Mouse (Mus musculus) limb, embryonic 13.5 days (tissue): ENCODE results near the gene Ddt. TPM values are rescaled to one million over a fixed set of nuclear protein-coding genes. Genes with fewer than 3 reads are reported as not detected.

Experiments
- ATAC-seq: fragments of 200-750 bp; cut with Nextera tagmentation; 2 replicates; pipeline ENCODE4 v1.8.0; 2017; ENCODE audit warnings: low read depth, moderate number of reproducible peaks, moderate TSS enrichment; ENCODE audit not compliant: low FRiP score
- H3K27ac ChIP-seq: fragments of 300-500 bp; sonication (generic); 2 replicates; pipeline ENCODE4 v1.5.1; 2015; ENCODE audit warnings: inconsistent platforms, mild to moderate bottlenecking, moderate library complexity
- H3K27me3 ChIP-seq: fragments of 300-500 bp; sonication (generic); 2 replicates; pipeline ENCODE4 v1.6.1; 2015; ENCODE audit warnings: mild to moderate bottlenecking, inconsistent platforms
- H3K36me3 ChIP-seq: fragments of 300-500 bp; sonication (generic); 2 replicates; pipeline ENCODE4 v1.6.1; 2015; ENCODE audit warnings: inconsistent platforms, mild to moderate bottlenecking, moderate library complexity
- H3K4me1 ChIP-seq: fragments of 300-500 bp; sonication (generic); 2 replicates; pipeline ENCODE4 v1.6.1; 2015; ENCODE audit warnings: inconsistent platforms
- H3K4me2 ChIP-seq: fragments of 300-500 bp; sonication (generic); replicated peaks from 2 replicates; pipeline ENCODE4 v1.6.1; 2015; ENCODE audit warnings: inconsistent platforms, mild to moderate bottlenecking, moderate library complexity
- H3K4me3 ChIP-seq: fragments of 300-500 bp; sonication (generic); 2 replicates; pipeline ENCODE4 v1.5.1; 2015; ENCODE audit warnings: moderate library complexity, mild to moderate bottlenecking, inconsistent platforms
- H3K9ac ChIP-seq: fragments of 300-500 bp; sonication (generic); 2 replicates; pipeline ENCODE4 v1.6.1; 2015; ENCODE audit warnings: mild to moderate bottlenecking, inconsistent platforms
- H3K9me3 ChIP-seq: fragments of 300-500 bp; sonication (generic); 2 replicates; pipeline ENCODE4 v1.6.1; 2016; ENCODE audit warnings: inconsistent platforms
- WGBS: fragments of 180-500 bp; shearing (Covaris S2); methylation state at CpG from one replicate; pipeline ENCODE4 v1.1.7; 2015; 5-methylcytosine and 5-hydroxymethylcytosine counted together
- polyA plus RNA-seq: library from polyadenylated mRNA; unstranded; fragments of >200 nt; fragmentation: Nextera tagmentation; extraction: Ambion mirVana; gene quantifications from 2 replicates; pipeline ENCODE4 v1.2.1, GENCODE M21; 2015

Gene Ddt
- polyA plus RNA-seq, 1 experiment from 2014 or later: 92.4 TPM

DNA sequence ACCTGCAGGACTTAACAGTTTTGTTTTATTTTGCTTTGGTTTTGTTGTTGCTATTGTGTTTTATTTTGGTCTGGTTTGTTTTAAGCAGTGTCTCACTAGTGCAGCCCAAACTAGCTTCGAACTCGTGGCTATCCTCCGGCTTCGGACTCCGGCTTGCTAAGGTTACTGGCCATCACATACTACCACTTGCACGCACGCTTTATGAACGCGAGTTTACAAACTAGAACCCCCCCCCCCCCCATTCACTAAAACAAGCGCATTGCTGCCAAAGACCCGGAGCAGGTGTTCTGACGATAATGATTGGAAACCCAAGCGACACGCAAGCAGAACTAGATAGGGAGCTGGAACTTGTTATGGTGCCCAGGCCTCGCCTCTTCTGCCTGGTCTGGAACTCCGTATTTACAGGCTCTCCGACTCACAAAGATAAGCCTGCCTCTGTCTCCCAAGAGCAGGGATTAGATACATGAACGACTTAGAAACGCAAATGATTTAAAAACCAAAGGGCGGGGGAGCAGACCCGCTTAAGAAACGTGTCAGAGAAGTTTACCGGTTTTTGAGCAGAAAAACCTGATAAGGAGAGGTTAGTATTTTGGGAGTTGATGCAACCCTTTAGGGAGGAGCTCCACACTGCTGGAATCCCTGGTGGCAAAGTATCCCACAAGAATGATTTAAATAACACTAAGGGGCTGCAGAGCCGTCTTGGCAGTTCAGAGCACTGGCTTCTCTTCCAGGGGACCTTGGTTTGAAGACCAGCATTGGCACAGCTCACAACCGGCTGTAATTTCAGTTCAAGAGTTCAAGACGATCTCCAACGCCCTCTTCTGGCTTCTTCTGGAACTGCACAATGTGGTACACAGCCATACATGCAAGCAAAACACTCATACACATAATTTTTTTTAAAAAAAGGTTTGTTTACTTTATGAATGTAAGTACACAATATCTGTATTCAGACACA lies 8.4 kb downstream of the Ddt start:
- Histone ChIP-seq H3K36me3 (peaks cover 12% of the 10 kb centered on the region; the same call in 1 of the 2 replicates), H3K9ac (peak overlapping the region; percentile 80), H3K4me1 (peaks cover 15% of the 10 kb centered on the region), H3K27me3 (no peaks in the 10 kb centered on the region), H3K27ac (no peak overlapping the region), H3K9me3 (no peaks in the 10 kb centered on the region), H3K4me2 (peak overlapping the region; percentile 84), H3K4me3 (peak overlapping the region; percentile 78)
- no peak for ATAC-seq
- 1% methylated on average over 27 of the region's 27 CpGs for WGBS

DNA sequence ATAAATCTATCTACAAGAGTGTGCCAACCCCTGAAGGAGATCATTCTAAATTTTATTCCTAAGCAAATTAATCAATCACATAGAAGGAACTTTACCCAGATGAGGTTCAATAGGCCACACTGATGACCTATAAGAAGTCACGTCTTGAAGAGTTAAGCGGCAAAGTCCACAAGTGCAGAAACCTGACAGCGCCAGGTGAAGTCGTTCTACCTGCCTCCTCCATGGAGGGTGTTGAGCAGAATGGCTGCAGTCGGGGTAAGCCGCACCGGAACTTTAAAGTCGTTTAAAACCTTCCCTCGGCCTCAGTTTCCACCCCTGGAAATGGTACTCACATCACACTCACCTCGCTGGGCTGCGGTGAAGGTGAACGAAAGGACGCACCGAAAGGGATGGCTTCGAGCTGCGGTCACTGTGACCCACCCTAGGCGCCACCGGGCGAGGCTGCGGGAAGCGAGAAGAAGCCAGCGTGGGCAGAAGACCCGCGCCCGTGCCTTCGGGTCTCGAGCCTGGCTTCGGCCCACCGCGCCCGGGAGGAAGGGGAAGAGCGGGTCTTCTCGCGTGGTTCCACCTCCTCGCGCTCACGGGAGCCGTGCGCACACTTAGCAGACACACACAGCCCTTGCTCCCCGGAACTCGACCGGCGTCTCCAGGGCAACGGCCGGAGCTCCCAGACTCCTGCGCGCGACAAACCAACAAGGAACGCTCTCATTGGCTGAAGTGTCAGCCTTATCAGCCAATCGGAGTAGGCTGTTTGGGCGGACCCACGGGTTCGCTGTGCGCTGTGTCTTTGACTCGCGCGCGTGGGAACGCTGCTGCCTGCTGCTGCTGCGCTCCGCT lies 9.3 kb downstream of the Ddt start, which contains the start of gene Cabin1:
TSS of gene Cabin1 (minus strand) at position 660 of the 837 bp plus-strand sequence.
- no peaks in the 10 kb centered on the region for H3K27me3 ChIP-seq
- H3K36me3 ChIP-seq: peaks cover 15% of the 10 kb centered on the region; the same call in 1 of the 2 replicates
- H3K9ac ChIP-seq: peak within 1 kb of the TSS; percentile 80
- peak within 1 kb of the TSS; percentile 61; the same call in 1 of the 2 replicates for H3K27ac ChIP-seq
- peaks cover 15% of the 10 kb centered on the region for H3K4me1 ChIP-seq
- peak within 1 kb of the TSS; percentile 78 for H3K4me3 ChIP-seq
- peak within 1 kb of the TSS; percentile 84 for H3K4me2 ChIP-seq
- WGBS: under 1% methylated on average over 61 of the region's 61 CpGs
- no peaks in the 10 kb centered on the region for H3K9me3 ChIP-seq
- ATAC-seq: peak; percentile 98

GRCm38 (mm10) chr10:75762413-75762812 lies 10.8 kb downstream of the Ddt start:
- H3K36me3 ChIP-seq: peaks cover 26% of the 10 kb centered on the region
- H3K4me2 ChIP-seq: peak overlapping the region; percentile 45; the same call in 1 of the 2 replicates
- H3K4me1 ChIP-seq: peaks cover 15% of the 10 kb centered on the region
- no peaks in the 10 kb centered on the region for H3K27me3 ChIP-seq
- no peak overlapping the region for H3K27ac ChIP-seq
- H3K9ac ChIP-seq: no peak overlapping the region
- 87% methylated on average over 3 of the region's 3 CpGs for WGBS
- no peaks in the 10 kb centered on the region for H3K9me3 ChIP-seq
- no peak for ATAC-seq
- H3K4me3 ChIP-seq: no peak overlapping the region

DNA sequence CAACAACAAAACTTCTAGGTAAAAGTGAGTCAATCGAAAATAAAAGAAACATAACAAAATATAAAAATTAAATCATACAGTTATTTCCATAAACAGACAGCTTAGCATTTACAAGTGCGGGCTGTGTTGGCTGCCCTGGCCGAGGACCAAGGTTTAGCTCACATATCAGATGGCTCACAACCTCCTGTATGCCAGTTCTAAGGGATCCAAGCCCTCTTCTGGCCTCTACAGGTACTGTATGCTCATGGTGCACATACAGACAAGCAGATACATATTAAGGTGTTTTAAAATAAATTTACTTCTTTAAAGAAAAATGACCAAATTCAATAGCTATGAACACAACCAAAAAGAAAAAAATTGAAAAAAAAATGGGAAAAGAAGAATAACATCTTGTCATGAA lies 12.9 kb downstream of the Ddt start:
- Histone ChIP-seq H3K4me1 (peaks cover 15% of the 10 kb centered on the region), H3K9me3 (no peaks in the 10 kb centered on the region), H3K4me2 (no peak overlapping the region), H3K9ac (no peak overlapping the region), H3K36me3 (peaks cover 26% of the 10 kb centered on the region), H3K27me3 (no peaks in the 10 kb centered on the region), H3K27ac (no peak overlapping the region), H3K4me3 (no peak overlapping the region)
- WGBS: 98% methylated on average over 3 of the region's 3 CpGs
- no peak for ATAC-seq

- H3K9ac ChIP-seq: no peak overlapping the region
- H3K9me3 ChIP-seq: no peaks in the 10 kb centered on the region
- H3K27me3 ChIP-seq: no peaks in the 10 kb centered on the region
- H3K4me3 ChIP-seq: no peak overlapping the region
- no peaks in the 10 kb centered on the region for H3K4me1 ChIP-seq
- H3K4me2 ChIP-seq: no peak overlapping the region
- no peak for ATAC-seq
- no peak overlapping the region for H3K27ac ChIP-seq
- WGBS: 94% methylated on average over 11 of the region's 11 CpGs
- peaks cover 62% of the 10 kb centered on the region for H3K36me3 ChIP-seq
Measured at GRCm38 (mm10) chr10:75756719-75757118, 16.5 kb downstream of the Ddt start.

DNA sequence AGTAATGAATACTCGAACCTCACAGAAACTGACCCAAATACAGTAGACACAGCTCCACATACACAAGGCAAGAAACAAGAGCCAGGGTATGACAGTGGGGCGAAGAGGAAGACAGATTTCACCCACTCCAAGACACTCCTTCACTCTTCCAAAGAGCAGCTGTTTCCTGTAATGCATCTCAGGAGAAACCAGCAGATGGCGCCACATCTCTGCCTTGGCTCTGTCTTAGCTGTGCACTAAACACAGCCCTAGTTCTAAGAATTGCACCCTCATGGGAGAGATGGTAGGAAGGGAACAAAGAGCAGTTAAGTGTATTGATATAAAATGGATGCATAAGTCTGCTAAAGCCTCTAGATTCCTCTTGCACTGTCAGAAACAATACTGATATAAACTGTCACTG lies 29.2 kb downstream of the Ddt start:
- H3K9ac ChIP-seq: no peak overlapping the region
- H3K27ac ChIP-seq: no peak overlapping the region
- no peaks in the 10 kb centered on the region for H3K27me3 ChIP-seq
- no peak overlapping the region for H3K4me3 ChIP-seq
- ATAC-seq: peak; percentile 88
- H3K36me3 ChIP-seq: peaks cover 95% of the 10 kb centered on the region
- H3K4me1 ChIP-seq: no peaks in the 10 kb centered on the region
- H3K4me2 ChIP-seq: no peak overlapping the region
- no peaks in the 10 kb centered on the region for H3K9me3 ChIP-seq
- 40% methylated on average over 3 of the region's 3 CpGs for WGBS

DNA sequence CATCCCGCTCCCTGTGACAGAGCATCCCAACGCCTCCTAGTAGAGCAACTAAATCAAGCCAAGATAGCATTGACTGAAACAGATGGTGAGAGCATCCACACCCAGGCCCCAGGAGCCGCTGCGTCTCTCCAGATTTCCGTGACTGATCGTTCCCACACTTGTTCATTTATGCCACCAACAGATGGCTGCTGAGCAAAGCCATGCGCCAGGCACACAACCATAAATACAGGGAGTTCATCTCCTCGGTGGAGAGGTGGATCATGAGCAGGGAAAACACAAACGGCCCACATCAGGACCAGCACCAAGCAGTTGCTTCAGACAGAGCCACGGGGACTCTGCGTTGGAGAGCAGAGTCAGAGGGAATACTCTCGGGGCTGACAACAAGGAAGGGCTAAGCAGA lies 29.8 kb downstream of the Ddt start:
- H3K9me3 ChIP-seq: no peaks in the 10 kb centered on the region
- H3K4me2 ChIP-seq: no peak overlapping the region
- peaks cover 96% of the 10 kb centered on the region for H3K36me3 ChIP-seq
- H3K4me3 ChIP-seq: no peak overlapping the region
- H3K4me1 ChIP-seq: no peaks in the 10 kb centered on the region
- no peak for ATAC-seq
- no peak overlapping the region for H3K9ac ChIP-seq
- WGBS: 91% methylated on average over 12 of the region's 12 CpGs
- H3K27me3 ChIP-seq: no peaks in the 10 kb centered on the region
- no peak overlapping the region for H3K27ac ChIP-seq

DNA sequence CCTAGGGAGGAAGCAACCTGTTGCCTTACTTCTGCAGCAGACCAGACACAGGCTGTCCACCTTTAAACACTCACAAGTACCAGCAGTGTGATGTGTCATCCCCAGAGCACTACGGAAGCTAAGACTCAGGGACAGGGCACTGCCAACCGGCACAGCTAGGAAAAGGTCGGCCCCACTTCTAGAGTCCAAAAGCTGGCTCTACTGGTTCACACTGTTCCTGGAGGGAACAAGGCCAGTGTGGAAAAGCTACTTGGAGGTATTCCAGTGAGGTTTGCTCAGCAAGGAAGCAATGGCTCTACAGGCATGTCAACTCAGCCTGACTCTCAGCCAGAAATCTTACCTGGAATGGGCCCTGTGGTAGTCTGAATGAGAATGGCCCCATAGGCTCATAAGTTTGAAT lies 32.3 kb downstream of the Ddt start:
- ATAC-seq: no peak
- no peak overlapping the region for H3K4me3 ChIP-seq
- 91% methylated on average over 3 of the region's 3 CpGs for WGBS
- no peaks in the 10 kb centered on the region for H3K4me1 ChIP-seq
- H3K27ac ChIP-seq: no peak overlapping the region
- H3K27me3 ChIP-seq: no peaks in the 10 kb centered on the region
- H3K4me2 ChIP-seq: no peak overlapping the region
- peaks cover 94% of the 10 kb centered on the region for H3K36me3 ChIP-seq
- H3K9me3 ChIP-seq: no peaks in the 10 kb centered on the region
- no peak overlapping the region for H3K9ac ChIP-seq

GRCm38 (mm10) chr10:75725449-75725848 lies 47.8 kb downstream of the Ddt start:
- Histone ChIP-seq H3K4me1 (no peaks in the 10 kb centered on the region), H3K27me3 (no peaks in the 10 kb centered on the region), H3K4me3 (no peak overlapping the region), H3K9ac (no peak overlapping the region), H3K9me3 (no peaks in the 10 kb centered on the region), H3K36me3 (peaks cover 89% of the 10 kb centered on the region), H3K4me2 (no peak overlapping the region), H3K27ac (no peak overlapping the region)
- 86% methylated on average over 7 of the region's 7 CpGs for WGBS
- ATAC-seq: no peak

Other genes with a start within 250 kb of the Ddt start
- 1.5 and 1.7 TPM in 2 replicates for gene Lrrc75b, start 213.1 kb downstream of the Ddt start, polyA plus RNA-seq
- 0.57 and 0.75 TPM in 2 replicates for gene Ggt1, start 211.8 kb downstream of the Ddt start, polyA plus RNA-seq
- gene Ggt5, start 184.1 kb downstream of the Ddt start, polyA plus RNA-seq: 1.3 and 1.7 TPM in 2 replicates
- 3.1 TPM in 2 replicates for gene Susd2, start 129.4 kb downstream of the Ddt start, polyA plus RNA-seq
- 30.9 and 32.5 TPM in 2 replicates for gene Cabin1, start 9.1 kb downstream of the Ddt start, polyA plus RNA-seq
- gene Gm20441, start 7.5 kb upstream of the Ddt start, polyA plus RNA-seq: 0.86 TPM in 1 of 2 replicates, not detected in the other
- 19.6 and 21.5 TPM in 2 replicates for gene Gstt3, start 8.0 kb upstream of the Ddt start, polyA plus RNA-seq
- 14.9 and 16.3 TPM in 2 replicates for gene Gstt1, start 25.2 kb upstream of the Ddt start, polyA plus RNA-seq
- gene Gstt4, start 49.1 kb upstream of the Ddt start, polyA plus RNA-seq: not detected in 2 replicates
- 12.7 and 13.8 TPM in 2 replicates for gene Gstt2, start 64.0 kb upstream of the Ddt start, polyA plus RNA-seq
- 1,677 and 1,740 TPM in 2 replicates for gene Mif, start 86.8 kb upstream of the Ddt start, polyA plus RNA-seq
- 3.4 and 3.7 TPM in 2 replicates for gene Derl3, start 120.0 kb upstream of the Ddt start, polyA plus RNA-seq
- 247 and 248 TPM in 2 replicates for gene Smarcb1, start 148.2 kb upstream of the Ddt start, polyA plus RNA-seq
- 9.8 and 11.5 TPM in 2 replicates for gene Chchd10, start 159.7 kb upstream of the Ddt start, polyA plus RNA-seq
- 194 and 198 TPM in 2 replicates for gene Mmp11, start 163.1 kb upstream of the Ddt start, polyA plus RNA-seq
- 0.15 TPM in 1 of 2 replicates, not detected in the other for gene Gm867, start 167.3 kb upstream of the Ddt start, polyA plus RNA-seq
- 0.33 and 0.66 TPM in 2 replicates for gene Vpreb3, start 169.6 kb upstream of the Ddt start, polyA plus RNA-seq
- 0.11 TPM in 1 of 2 replicates, not detected in the other for gene Gm5134, start 181.1 kb upstream of the Ddt start, polyA plus RNA-seq